Mouse (Mus musculus) ovary, postnatal 14 days (tissue): ENCODE data around the gene Zup1.
"Not testable (repeated sequence)": the region's sequence is repeated elsewhere in the genome, so short reads cannot be mapped to it uniquely, and the experiment has no call there.

Experiments
- DNase-seq: peaks from one replicate; pipeline ENCODE4 v3.0.0; 2022; ENCODE audit warnings: low spot score

Gene Zup1

GRCm38 (mm10) chr10:33950803-33951583 is at the start of gene Zup1:
Gene Zup1 (minus strand): TSS chr10:33951269.
- DNase-seq, result peak; percentile 67

DNA sequence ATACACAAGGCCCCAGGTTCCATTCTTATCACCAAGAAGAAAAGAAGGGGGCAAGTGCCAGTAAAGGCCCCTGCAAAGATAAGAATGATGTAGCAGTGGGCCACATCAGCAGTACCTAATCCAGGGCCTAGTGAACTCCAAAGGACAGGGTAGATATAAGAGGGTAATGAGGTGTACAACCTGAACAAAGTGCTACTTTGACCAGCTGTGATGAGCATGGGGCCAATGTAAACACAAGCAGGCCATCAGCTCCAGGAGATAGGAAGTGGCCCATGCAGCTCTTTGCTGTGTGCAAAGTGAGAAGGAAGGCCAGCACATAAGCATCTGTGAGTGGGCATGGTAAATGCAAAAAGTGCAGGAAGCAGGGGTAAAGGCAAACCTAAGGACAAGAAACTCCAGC is 47.3 kb upstream of the Zup1 start:
- no peak for DNase-seq

DNA sequence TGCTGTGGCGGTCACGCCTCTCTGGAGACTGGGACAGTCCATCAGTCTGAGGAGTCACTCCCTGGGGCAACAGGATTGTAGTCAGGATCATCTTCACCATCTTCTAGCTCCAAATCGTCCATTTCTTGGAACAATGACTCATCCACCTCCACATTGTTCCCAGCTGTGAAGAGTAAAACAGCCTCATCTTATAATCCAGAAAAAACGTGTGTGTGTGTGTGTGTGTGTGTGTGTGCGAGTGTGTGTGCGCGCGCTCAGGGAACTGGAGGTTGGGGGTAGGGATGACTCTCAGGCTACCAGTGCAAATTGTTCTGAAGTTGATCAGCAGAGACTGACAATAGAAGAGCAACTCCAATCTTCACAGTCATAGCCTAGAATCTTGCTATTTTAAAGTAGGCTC is 45.6 kb upstream of the Zup1 start:
- DNase-seq, result not testable (repeated sequence)

DNA sequence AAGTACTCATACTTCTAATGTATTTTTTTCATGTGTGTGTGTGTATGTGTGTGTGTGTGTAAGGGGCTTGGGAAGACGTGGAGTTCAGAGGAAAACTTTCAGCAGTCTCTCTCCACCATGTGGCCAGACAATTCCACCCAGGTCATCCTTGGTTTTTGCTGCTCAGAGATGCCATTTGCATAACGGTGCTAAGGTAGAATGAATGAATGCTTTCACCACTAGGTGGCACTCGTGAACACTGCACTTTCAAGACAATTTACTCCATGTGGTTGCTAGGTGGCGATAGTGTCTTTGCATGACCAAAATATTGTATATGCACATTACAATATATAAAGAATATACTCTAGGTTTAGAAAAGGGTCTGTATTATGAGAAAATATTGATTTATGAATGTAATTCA is 35.7 kb upstream of the Zup1 start:
- DNase-seq, result peak; percentile 53

DNA sequence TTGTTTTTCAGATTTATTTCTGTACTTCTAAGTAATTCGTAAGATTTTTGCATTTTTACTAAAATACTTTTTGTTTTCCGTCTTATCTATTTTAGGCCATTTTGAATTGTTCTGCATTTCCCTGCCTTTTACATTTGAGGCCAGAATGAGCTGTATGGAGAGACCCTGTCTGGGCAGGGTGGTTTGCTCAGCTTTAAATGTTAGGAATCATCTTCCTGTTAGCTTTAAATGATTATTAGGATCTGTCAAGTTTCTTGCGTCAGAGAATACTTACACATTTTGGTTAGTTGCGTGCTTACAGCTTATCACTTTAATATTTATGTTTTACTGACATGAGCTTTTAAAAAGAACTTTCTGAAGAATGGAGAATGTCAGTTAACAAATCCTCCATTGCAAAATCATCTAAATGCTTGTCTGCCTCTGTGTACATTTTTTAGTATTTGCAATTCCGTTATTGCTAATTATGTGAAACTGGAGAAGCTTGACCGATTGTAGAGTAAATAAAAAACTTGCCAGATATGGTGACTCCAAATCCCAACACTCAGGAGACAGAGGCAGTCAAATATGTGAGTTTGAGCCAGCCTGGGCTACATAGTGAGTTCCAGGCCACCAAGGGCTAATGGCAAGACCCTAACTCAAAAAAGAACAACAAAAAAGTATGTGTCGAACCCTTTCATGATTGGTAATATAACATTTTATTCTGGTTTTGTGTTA is 23.9 kb upstream of the Zup1 start:
- no peak for DNase-seq

GRCm38 (mm10) chr10:33952509-33952908 is 1.4 kb upstream of the Zup1 start:
- no peak for DNase-seq

- no peak for DNase-seq
These were observed 4.7 kb downstream of the Zup1 start for GRCm38 (mm10) chr10:33946336-33946735.

GRCm38 (mm10) chr10:33945390-33945789 is 5.7 kb downstream of the Zup1 start:
- DNase-seq, result no peak

DNA sequence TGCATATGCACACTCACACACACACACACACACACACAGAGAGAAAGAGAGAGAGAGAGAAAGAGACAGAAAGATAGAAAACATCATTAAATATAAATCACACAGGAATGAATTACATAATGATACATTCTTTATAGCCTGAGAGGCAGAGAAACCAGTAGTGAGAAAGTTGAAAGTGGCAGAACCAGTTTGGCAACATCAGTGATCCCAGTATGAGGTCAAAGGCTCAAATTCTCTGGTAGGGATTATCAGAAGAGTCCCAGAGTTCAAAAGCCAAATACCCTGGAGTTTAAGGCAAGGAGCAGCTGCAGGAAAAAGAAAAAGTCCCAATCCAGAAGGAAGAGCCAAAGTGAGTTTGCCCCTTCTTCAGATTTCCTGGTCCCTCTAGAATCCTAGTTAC is 10.4 kb downstream of the Zup1 start:
- no peak for DNase-seq

GRCm38 (mm10) chr10:33905489-33905888 is 45.6 kb downstream of the Zup1 start:
- DNase-seq, result no peak

DNA sequence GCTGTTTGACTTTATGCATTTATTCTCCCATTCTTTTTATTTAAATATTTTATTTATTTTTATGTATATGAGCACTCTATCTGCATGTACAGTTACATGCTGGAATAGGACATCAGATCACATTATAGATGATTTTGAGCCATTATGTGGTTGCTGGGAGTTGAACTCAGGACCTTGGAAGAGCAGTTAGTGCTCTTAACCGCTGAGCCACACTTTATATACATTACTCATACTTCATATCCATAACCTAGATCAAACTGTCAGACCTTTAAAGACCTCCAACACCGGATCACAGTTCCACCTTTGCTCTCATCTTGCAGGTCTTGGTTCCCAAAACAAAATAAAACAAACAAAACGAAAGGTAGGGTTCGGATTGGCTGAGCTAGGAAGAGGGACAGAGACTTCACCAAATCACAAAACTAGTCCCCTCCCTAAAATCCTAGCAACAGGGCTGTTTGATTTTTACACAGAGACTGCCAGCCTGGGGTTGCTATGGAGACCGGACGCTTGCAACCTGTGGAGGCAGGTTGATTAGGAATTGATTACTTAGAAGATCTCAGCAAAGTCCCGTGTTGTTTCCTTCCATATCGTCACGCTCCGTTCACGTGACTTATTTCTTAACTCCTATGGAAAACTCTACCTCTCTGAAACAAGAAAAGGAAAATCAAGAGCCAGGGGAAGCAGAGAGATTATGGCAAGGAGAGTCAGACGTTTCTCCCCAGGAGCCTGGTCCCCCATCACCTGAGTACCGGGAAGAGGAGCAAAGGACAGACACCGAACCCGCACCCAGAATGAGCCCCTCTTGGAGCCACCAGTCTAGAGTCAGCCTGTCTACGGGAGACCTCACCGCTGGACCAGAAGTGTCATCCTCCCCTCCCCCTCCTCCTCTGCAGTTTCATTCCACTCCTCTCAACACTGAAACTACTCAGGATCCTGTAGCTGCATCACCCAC is 46.3 kb downstream of the Zup1 start, which contains the start of gene Rsph4a:
Gene Rsph4a, plus strand, starts transcription at position 582 of the 952 bp plus-strand sequence.
- DNase-seq, result peak; percentile 20

- DNase-seq, result not testable (repeated sequence)
These were observed 49.5 kb downstream of the Zup1 start for GRCm38 (mm10) chr10:33901520-33901919.

DNA sequence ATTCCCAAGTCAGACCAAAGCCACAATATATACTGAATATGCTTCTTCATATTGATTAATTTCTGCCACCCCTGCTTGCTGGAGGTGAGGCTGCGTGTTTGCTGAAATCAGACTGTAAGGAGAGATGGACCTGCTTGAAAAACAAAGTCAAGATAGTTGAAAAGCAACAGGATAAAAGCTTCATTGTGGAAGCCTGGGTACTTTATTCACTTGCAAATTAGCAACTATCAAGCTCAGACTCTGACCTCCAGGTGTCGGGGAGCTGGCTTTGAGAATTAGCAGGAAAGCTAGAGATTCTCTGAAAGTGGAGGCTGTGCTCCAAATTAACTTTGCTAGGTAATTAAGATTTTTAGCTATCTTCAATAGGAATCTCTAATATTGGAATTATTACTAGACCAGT is 68.7 kb downstream of the Zup1 start:
- DNase-seq, result not testable (repeated sequence)

DNA sequence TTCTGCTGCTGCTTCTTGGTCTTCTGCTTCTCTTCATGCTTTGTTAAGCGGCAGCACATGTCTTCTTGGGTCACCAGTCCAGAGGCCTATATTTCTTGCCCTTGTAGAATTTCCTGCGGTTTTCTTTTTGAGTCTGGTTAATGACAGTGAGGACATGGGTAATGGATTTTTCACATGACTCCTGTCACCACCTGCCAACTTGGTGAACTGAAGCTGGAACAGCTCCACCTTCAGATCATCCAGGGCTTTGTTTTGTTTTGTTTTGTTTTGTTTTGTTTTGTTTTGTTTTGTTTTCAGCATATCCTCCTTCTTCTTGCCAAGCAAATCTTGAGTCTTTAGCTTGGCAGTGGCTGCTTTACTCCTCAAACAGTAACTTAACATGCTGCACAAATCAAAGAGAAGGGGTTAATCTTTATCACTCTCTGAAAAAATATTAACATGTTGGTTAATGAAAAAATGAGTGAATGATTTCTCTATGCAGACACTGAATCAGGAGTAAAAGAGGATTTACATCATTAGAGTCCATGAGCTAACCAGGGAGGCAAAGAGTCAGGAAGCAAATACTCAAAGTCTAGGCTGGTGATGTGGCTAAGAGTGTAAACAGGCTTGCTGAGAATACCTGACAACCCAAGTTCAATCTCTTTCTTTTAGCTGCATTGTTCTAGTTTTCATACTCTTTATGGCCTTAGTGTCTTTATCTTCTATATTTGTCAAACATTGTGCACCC is 78.2 kb downstream of the Zup1 start:
- DNase-seq, result no peak

DNA sequence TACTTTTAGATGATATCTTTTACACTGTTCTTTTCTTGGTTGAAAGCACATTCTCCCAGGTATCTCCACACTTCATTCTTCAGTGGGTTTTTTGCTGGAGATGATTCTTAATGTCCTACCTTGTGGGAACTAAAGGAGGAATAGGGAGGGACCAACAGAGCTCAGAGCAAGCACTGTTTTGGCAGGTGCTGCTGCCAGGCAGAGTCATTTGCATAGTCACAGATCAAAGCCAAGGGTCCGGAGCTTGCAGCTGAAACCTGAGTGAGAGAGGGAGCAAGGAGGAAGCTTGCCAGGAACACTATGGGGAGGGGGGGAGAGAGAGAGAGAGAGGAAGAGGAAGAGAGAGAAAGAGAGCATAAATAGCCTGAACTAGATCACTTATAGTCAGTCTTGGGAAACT is 80.6 kb downstream of the Zup1 start:
- DNase-seq, result no peak
